Mouse (Mus musculus) heart, embryonic 13.5 days (tissue): ENCODE results near the gene Hras. TPM values are rescaled to one million over a fixed set of nuclear protein-coding genes. Genes with fewer than 3 reads are reported as not detected.

Experiments
- ATAC-seq: fragments of 200-750 bp; cut with Nextera tagmentation; 2 replicates; pipeline ENCODE4 v1.8.0; 2017; ENCODE audit warnings: moderate TSS enrichment; ENCODE audit not compliant: insufficient number of reproducible peaks, low FRiP score, low TSS enrichment; ENCODE audit errors: extremely low read depth
- H3K27ac ChIP-seq: fragments of 300-500 bp; sonication (generic); replicated peaks from 2 replicates; pipeline ENCODE4 v1.5.1; 2015; ENCODE audit warnings: moderate library complexity, mild to moderate bottlenecking, inconsistent platforms
- H3K27me3 ChIP-seq: fragments of 300-500 bp; sonication (generic); replicated peaks from 2 replicates; pipeline ENCODE4 v1.6.1; 2015; ENCODE audit warnings: mild to moderate bottlenecking, inconsistent platforms
- H3K36me3 ChIP-seq: fragments of 300-500 bp; sonication (generic); 2 replicates; pipeline ENCODE4 v1.6.1; 2015; ENCODE audit warnings: mild to moderate bottlenecking, inconsistent platforms
- H3K4me1 ChIP-seq: fragments of 300-500 bp; sonication (generic); 2 replicates; pipeline ENCODE4 v1.6.1; 2015; ENCODE audit warnings: inconsistent platforms
- H3K4me2 ChIP-seq: fragments of 300-500 bp; sonication (generic); 2 replicates; pipeline ENCODE4 v1.6.1; 2015; ENCODE audit warnings: inconsistent platforms, mild to moderate bottlenecking, moderate library complexity
- H3K4me3 ChIP-seq: fragments of 300-500 bp; sonication (generic); 2 replicates; pipeline ENCODE4 v1.5.1; 2015; ENCODE audit warnings: moderate library complexity, mild to moderate bottlenecking, inconsistent platforms
- H3K9ac ChIP-seq: fragments of 300-500 bp; sonication (generic); 2 replicates; pipeline ENCODE4 v1.6.1; 2015; ENCODE audit warnings: inconsistent platforms, mild to moderate bottlenecking, moderate library complexity
- H3K9me3 ChIP-seq: fragments of 300-500 bp; sonication (generic); 2 replicates; pipeline ENCODE4 v1.6.1; 2016; ENCODE audit warnings: inconsistent platforms
- WGBS: fragments of 180-500 bp; shearing (Covaris S2); methylation state at CpG from one replicate; pipeline ENCODE4 v1.1.7; 2015; ENCODE audit warnings: mixed read lengths; 5-methylcytosine and 5-hydroxymethylcytosine counted together
- polyA plus RNA-seq: library from polyadenylated mRNA; unstranded; fragments of >200 nt; fragmentation: Nextera tagmentation; extraction: Ambion mirVana; gene quantifications from 2 replicates; pipeline ENCODE4 v1.2.1, GENCODE M21; 2015

Hras gene
- polyA plus RNA-seq, 1 experiment from 2014 or later = 67.5 TPM

DNA sequence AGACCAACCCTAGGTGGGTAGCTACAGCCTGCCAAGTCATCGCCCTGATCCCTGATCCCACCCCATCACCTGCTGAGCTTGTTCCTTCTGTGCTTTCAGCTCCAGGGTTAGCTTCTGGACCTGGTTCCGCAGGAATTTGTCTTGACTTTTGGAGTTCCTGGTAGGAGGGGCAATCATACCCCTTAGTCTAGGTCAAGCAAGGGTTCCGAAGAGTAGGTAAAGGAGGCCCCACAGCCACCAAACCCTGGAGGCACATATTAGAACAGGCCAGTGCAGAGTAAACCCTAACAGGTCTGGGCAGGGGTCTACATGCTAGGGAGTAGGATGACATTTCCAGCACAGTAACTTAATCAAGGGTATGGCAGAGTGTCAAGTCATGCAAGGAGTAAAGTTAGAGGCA lies 19.3 kb upstream of the Hras start:
- peaks cover 5% of the 10 kb centered on the region; the same call in 1 of the 2 replicates for H3K36me3 ChIP-seq
- H3K27me3 ChIP-seq = peaks cover 12% of the 10 kb centered on the region
- H3K9ac ChIP-seq = no peak overlapping the region
- H3K4me3 ChIP-seq = no peak overlapping the region
- 83% methylated on average over 3 of the region's 3 CpGs for WGBS
- H3K4me2 ChIP-seq = no peak overlapping the region
- no peaks in the 10 kb centered on the region for H3K9me3 ChIP-seq
- no peak overlapping the region for H3K27ac ChIP-seq
- peaks cover 41% of the 10 kb centered on the region for H3K4me1 ChIP-seq
- ATAC-seq = no peak

DNA sequence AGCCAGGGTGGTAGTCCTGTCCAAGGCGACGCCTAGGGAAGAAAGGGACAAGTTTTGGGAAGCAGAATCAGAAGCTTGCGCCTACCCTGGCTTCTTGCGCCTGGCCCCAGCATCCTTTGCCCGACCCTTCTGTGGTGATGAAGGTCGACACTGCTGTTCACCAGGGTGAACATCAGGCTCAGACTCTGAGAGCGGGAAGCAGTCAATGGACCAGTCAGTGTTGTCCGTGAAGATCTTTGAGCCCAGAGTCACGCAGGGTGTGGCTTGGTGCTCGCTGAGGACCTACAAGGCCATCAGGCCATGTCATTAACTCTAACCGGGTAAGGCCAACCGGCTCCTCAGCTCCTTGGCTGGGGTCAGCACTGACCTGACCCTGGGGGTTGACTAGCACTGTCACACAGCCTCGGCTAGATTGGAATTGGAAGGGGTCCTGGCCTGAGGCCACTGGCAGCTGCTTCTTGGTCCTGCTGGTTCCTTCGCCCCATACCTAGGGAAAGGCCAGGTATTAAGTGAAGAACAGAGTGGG lies 16.9 kb upstream of the Hras start:
- 80% methylated on average over 14 of the region's 14 CpGs for WGBS
- Histone ChIP-seq H3K4me3 (no peak overlapping the region), H3K4me1 (peaks cover 24% of the 10 kb centered on the region), H3K27ac (no peak overlapping the region), H3K4me2 (no peak overlapping the region), H3K36me3 (no peaks in the 10 kb centered on the region), H3K9me3 (no peaks in the 10 kb centered on the region), H3K27me3 (peaks cover 12% of the 10 kb centered on the region), H3K9ac (no peak overlapping the region)
- no peak for ATAC-seq

DNA sequence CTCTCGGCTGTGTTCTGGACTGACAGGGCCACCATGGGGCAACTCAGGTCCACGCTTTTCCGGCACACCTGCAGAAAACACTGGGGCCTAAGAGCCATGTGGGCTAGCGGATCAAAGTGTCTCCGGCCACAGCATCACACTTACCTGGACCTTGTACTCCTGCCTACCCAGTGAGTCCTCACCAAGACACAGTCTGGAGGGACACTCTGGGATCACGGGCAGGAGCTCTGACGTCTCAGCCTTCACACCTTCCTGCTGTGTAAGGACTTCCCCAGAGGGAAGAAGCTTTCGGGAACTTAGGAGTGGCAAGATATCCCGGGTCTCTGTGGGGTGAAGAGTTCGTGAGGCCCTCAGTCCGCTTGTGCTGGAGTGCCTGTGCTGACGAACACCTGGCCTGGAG lies 16.3 kb upstream of the Hras start:
- Histone ChIP-seq H3K27ac (no peak overlapping the region), H3K4me1 (peaks cover 23% of the 10 kb centered on the region), H3K4me2 (no peak overlapping the region), H3K9me3 (no peaks in the 10 kb centered on the region), H3K36me3 (no peaks in the 10 kb centered on the region), H3K27me3 (peaks cover 12% of the 10 kb centered on the region), H3K9ac (no peak overlapping the region), H3K4me3 (no peak overlapping the region)
- 63% methylated on average over 12 of the region's 12 CpGs for WGBS
- ATAC-seq = no peak

DNA sequence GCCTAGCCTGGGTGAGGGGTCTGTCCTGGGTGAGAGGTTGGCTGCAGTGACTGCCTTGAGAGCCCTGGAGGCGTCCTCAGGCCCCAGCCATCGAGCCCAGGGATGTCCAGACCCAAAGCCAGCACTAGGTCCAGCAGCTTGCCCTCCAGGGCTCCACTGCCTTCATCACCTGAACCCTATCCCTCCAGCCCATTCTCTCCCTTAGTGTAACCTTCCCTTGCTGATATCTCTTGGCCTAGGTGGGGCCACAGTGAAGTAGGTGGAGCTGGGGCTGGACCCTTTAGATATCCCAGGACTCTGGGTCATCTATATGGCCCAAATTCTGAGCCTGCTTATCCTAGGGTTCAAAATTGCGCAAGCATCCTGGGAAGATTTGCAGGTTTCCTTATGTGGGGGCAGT lies 15.7 kb upstream of the Hras start:
- H3K27ac ChIP-seq = no peak overlapping the region
- WGBS = 66% methylated on average over 3 of the region's 3 CpGs
- no peak overlapping the region for H3K4me2 ChIP-seq

DNA sequence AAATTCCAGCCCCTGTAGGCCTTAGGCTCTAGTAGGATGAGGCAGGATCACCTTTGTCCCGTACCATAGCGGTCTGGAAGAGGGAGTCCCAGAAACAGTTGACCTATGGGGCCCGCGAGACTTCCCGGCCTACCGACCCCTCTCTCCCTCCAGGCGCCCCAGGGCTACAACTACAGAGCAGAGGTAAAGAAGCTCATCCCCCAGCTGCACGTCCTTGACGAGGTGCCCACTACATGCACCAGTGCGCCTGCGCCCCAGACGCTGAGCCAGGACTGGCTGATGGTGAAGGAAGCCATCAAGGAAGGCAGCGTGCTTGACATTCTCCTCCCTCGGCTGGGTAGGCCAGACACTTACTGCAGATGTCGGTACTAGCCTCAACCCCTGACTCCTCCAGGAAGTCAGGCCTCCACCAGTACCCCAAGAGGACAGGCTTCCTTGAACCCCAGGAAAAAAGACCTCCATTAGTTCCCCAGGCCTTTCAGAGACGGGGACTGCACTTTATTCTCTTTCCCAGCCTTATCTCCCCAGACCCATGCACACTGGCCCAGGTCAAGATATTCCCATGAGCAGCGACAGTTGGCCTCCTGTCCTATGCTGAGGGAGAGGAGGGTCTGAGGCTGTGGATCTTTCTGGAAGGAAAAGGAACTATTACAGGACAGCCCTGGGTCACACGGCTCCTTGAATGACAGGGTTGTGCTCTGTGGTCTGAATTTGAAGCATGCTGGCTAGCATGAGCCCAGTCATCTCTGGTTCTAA lies 12.6 kb upstream of the Hras start:
- peaks cover 9% of the 10 kb centered on the region for H3K27me3 ChIP-seq
- ATAC-seq = no peak
- H3K4me2 ChIP-seq = no peak overlapping the region
- no peak overlapping the region for H3K4me3 ChIP-seq
- H3K36me3 ChIP-seq = no peaks in the 10 kb centered on the region
- H3K27ac ChIP-seq = no peak overlapping the region
- 83% methylated on average over 18 of the region's 18 CpGs for WGBS
- H3K9ac ChIP-seq = no peak overlapping the region
- no peaks in the 10 kb centered on the region for H3K9me3 ChIP-seq
- H3K4me1 ChIP-seq = 0 out of 2 replicates have a peak, but pooled peaks cover 8% of the 10 kb centered on the region

More for the DNA sequence above, 15.7 kb upstream of the Hras start:
- Histone ChIP-seq H3K9ac (0 out of 2 replicates have a peak overlapping the region, but pooled peaks have one; percentile 10), H3K4me1 (peaks cover 17% of the 10 kb centered on the region), H3K27me3 (peaks cover 12% of the 10 kb centered on the region), H3K36me3 (no peaks in the 10 kb centered on the region), H3K9me3 (no peaks in the 10 kb centered on the region), H3K4me3 (no peak overlapping the region)
- ATAC-seq = no peak

DNA sequence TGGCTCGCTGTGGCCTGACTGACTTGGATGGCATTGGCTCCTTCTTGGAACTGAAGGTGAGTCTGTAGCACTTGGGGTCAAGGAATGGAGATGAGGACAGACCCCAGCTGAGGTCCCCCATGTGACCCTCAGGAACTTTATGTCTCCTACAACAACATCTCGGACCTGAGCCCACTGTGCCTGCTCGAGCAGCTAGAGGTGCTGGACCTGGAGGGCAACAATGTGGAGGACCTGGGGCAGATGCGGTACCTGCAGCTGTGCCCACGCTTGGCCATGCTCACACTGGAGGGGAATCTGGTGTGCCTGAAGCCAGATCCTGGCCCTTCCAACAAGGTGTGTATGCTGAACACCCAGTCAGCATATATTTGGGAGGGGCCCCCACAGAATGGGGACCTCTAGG lies 11.7 kb upstream of the Hras start:
- Histone ChIP-seq H3K36me3 (no peaks in the 10 kb centered on the region), H3K4me3 (no peak overlapping the region), H3K4me1 (0 out of 2 replicates have a peak, but pooled peaks cover 8% of the 10 kb centered on the region), H3K27ac (no peak overlapping the region), H3K9ac (no peak overlapping the region), H3K27me3 (peaks cover 1% of the 10 kb centered on the region; the same call in 1 of the 2 replicates), H3K9me3 (no peaks in the 10 kb centered on the region), H3K4me2 (no peak overlapping the region)
- WGBS = 84% methylated on average over 5 of the region's 5 CpGs
- no peak for ATAC-seq

DNA sequence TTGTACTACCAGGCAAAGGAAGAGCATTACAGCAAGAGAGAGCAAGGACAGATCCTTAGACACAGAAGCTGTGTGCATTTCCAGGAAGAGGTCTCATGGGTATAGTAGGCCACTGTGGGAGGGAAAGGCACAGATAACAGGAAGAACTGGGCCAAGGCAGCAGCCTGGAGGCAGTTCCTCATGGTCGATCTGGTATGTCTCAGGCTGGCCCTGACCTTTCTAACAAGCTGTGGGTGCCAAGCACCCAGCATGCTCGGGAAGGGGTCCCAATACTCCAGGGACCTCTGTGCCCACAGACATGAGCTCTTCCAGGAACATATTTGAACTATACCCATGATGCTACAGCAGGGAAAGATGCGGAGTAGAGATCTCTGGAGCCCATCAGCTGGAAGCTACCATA lies 10.7 kb upstream of the Hras start:
- Histone ChIP-seq H3K27me3 (no peaks in the 10 kb centered on the region; the same call in 1 of the 2 replicates), H3K4me3 (no peak overlapping the region), H3K9ac (no peak overlapping the region), H3K27ac (no peak overlapping the region), H3K36me3 (no peaks in the 10 kb centered on the region), H3K9me3 (no peaks in the 10 kb centered on the region), H3K4me1 (no peaks in the 10 kb centered on the region), H3K4me2 (no peak overlapping the region)
- WGBS = 71% methylated on average over 3 of the region's 3 CpGs
- no peak for ATAC-seq

DNA sequence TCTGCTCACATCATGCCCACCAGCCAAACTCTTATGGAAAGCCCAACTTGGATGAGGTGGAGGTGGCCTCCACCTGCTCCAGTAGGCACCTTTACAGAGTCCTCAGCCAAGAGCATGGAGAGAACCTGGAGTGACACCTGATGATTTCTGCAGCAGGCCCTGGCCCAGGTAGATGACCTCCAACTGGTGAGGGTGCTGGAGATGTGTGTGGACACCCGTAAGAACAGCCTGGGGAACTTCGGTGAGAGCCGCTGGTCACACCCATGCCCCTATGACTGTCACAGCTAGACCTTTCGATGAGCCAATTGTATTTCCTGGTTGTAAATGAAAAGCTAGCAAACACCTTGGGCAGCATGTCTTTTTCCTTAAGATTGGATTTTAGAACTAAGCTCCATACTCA lies 4.3 kb upstream of the Hras start:
- Histone ChIP-seq H3K36me3 (no peaks in the 10 kb centered on the region), H3K4me2 (no peak overlapping the region), H3K4me3 (no peak overlapping the region), H3K9me3 (no peaks in the 10 kb centered on the region), H3K27me3 (no peaks in the 10 kb centered on the region), H3K27ac (no peak overlapping the region), H3K4me1 (peaks cover 10% of the 10 kb centered on the region), H3K9ac (no peak overlapping the region)
- WGBS = 85% methylated on average over 4 of the region's 4 CpGs
- no peak for ATAC-seq

DNA sequence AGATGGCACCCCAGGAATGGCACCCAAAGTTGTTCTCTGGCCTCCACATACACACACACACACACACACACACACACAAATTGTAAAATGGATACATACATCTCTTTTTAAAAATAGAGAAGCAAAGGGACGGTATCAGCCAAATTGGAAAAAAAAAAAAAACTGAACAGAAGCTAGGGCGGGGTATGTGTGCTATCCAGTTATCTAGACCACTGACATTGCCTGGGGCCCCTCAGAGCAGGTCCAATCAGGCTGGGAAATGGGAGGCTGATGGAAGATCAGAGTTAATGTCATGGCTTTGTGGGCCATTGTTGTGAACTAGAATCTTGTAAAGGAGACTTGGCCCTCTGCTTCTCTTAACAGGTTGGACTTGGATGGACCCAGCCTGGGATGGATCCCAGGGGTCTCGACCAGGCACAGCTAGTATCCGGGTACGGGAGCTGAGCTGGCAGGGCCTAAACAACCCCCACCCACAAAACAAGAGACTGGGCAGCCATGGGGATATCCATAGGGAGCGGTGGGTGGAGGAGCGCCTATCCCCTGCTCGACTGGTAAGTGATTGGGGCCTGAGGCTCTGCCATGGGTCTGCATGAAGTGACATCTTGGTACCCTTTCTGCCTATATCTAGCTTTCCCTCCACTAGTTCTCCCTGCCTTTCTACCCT lies 2.9 kb upstream of the Hras start:
- H3K4me1 ChIP-seq = peaks cover 23% of the 10 kb centered on the region
- no peak overlapping the region for H3K4me2 ChIP-seq
- no peak overlapping the region for H3K4me3 ChIP-seq
- no peaks in the 10 kb centered on the region for H3K27me3 ChIP-seq
- WGBS = 76% methylated on average over 8 of the region's 8 CpGs
- H3K9ac ChIP-seq = no peak overlapping the region
- H3K27ac ChIP-seq = no peak overlapping the region
- no peak for ATAC-seq
- H3K36me3 ChIP-seq = peaks cover 7% of the 10 kb centered on the region
- no peaks in the 10 kb centered on the region for H3K9me3 ChIP-seq

DNA sequence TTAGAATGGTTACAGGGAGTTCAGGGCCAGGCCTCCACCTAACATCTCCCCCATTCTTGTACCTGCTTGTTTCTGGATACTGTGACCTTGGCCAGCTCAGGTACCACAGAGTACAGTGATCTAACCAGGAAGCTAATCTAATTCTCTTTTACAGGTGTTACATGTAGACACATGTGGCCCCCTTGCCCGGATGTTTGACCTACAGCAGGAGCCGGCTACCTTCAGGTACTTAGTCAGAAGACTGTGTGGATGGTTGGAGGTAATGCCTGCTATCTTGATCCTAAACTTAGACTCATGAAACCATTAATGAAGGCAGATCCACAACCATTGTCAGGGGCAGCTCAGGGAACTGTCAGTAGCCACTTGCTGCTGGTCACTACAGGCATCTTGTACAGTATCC lies 1.9 kb upstream of the Hras start:
- WGBS = 87% methylated on average over 2 of the region's 2 CpGs
- ATAC-seq = no peak
- Histone ChIP-seq H3K27ac (no peak overlapping the region), H3K4me3 (no peak overlapping the region), H3K9ac (no peak overlapping the region), H3K27me3 (no peaks in the 10 kb centered on the region), H3K4me1 (peaks cover 29% of the 10 kb centered on the region), H3K4me2 (no peak overlapping the region; the same call in 1 of the 2 replicates), H3K9me3 (no peaks in the 10 kb centered on the region), H3K36me3 (peaks cover 17% of the 10 kb centered on the region)

DNA sequence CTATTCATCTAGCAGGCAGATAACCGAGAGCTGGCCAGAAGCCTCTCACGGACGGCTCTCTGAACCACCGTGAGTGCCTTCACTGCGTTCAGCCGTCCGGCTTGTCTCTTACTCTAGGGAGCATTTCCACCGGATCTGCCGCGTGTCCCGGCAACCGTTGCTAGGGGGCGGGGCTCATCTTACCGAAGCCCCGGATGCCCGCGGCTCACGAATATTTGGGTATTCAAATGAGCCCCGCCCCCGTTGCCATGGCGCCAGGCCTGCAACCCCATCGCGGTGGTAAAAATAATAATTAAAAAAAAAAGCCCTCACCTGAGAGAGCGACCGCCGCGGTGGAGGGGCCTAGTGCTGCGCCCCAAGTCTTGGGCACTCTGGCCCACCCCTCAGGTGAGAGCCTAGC lies 1.0 kb upstream of the Hras start:
- peaks cover 29% of the 10 kb centered on the region for H3K4me1 ChIP-seq
- WGBS = under 1% methylated on average over 28 of the region's 28 CpGs
- peak overlapping the region; percentile 72 for H3K9ac ChIP-seq
- peak overlapping the region; percentile 86 for H3K4me3 ChIP-seq
- H3K27ac ChIP-seq = peak overlapping the region; percentile 60
- H3K27me3 ChIP-seq = no peaks in the 10 kb centered on the region
- no peaks in the 10 kb centered on the region for H3K9me3 ChIP-seq
- H3K4me2 ChIP-seq = peak overlapping the region; percentile 93
- no peak for ATAC-seq
- H3K36me3 ChIP-seq = peaks cover 26% of the 10 kb centered on the region
